Mouse (Mus musculus): Measurements from ENCODE around the gene Cntn2.
"Not testable (repeated sequence)": the region's sequence is repeated elsewhere in the genome, so short reads cannot be mapped to it uniquely, and the experiment has no call there.

GRCm38 (mm10) chr1:132470031-132470430, 73.0 kb downstream of the Cntn2 start:
- TF ChIP-seq CTCF, POLR2A (IDR thresholded peaks at IDR 0.05; ENCODE audit: extremely low read depth, insufficient read depth, low read length): not testable (repeated sequence)
